Mouse (Mus musculus) forebrain, embryonic 15.5 days (tissue): Measurements from ENCODE around the gene Adal. TPM values are rescaled to one million over a fixed set of nuclear protein-coding genes. Genes with fewer than 3 reads are reported as not detected.

Experiments
- ATAC-seq: fragments of 200-750 bp; cut with Nextera tagmentation; replicated peaks from 2 replicates; pipeline ENCODE4 v1.8.0; 2017; ENCODE audit warnings: mild to moderate bottlenecking, moderate TSS enrichment, moderate library complexity
- H3K27ac ChIP-seq: fragments of 300-500 bp; sonication (generic); replicated peaks from 2 replicates; pipeline ENCODE4 v1.5.1; 2015; ENCODE audit warnings: mild to moderate bottlenecking, inconsistent platforms
- H3K27me3 ChIP-seq: fragments of 300-500 bp; sonication (generic); 2 replicates; pipeline ENCODE4 v1.6.1; 2015; ENCODE audit warnings: inconsistent platforms
- H3K36me3 ChIP-seq: fragments of 300-500 bp; sonication (generic); 2 replicates; pipeline ENCODE4 v1.6.1; 2015; ENCODE audit warnings: mild to moderate bottlenecking, inconsistent platforms
- H3K4me1 ChIP-seq: fragments of 300-500 bp; sonication (generic); 2 replicates; pipeline ENCODE4 v1.6.1; 2015; ENCODE audit warnings: inconsistent platforms
- H3K4me2 ChIP-seq: fragments of 300-500 bp; sonication (generic); replicated peaks from 2 replicates; pipeline ENCODE4 v1.6.1; 2015; ENCODE audit warnings: mild to moderate bottlenecking, inconsistent platforms
- H3K4me3 ChIP-seq: fragments of 300-500 bp; sonication (generic); 2 replicates; pipeline ENCODE4 v1.5.1; 2015; ENCODE audit warnings: mild to moderate bottlenecking, inconsistent platforms
- H3K9ac ChIP-seq: fragments of 300-500 bp; sonication (generic); replicated peaks from 2 replicates; pipeline ENCODE4 v1.6.1; 2015; ENCODE audit warnings: mild to moderate bottlenecking, inconsistent platforms
- H3K9me3 ChIP-seq: fragments of 300-500 bp; sonication (generic); 2 replicates; pipeline ENCODE4 v1.6.1; 2016; ENCODE audit warnings: inconsistent platforms
- WGBS: fragments of 180-500 bp; shearing (Covaris S2); methylation state at CpG from one replicate; pipeline ENCODE4 v1.1.7; 2015; ENCODE audit warnings: mixed read lengths; 5-methylcytosine and 5-hydroxymethylcytosine counted together
- polyA plus RNA-seq: library from polyadenylated mRNA; unstranded; fragments of >200 nt; fragmentation: Nextera tagmentation; extraction: Ambion mirVana; gene quantifications from 2 replicates; pipeline ENCODE4 v1.2.1, GENCODE M21; 2015

The Adal gene
- polyA plus RNA-seq, 1 experiment from 2014 or later, result 36.9 TPM

GRCm38 (mm10) chr2:121184142-121184541 lies 43.9 kb downstream of the Adal start:
- no peak for ATAC-seq
- Histone ChIP-seq H3K36me3 (peaks cover 74% of the 10 kb centered on the region), H3K9me3 (no peaks in the 10 kb centered on the region), H3K27me3 (no peaks in the 10 kb centered on the region), H3K4me3 (no peak overlapping the region), H3K4me2 (no peak overlapping the region), H3K4me1 (no peaks in the 10 kb centered on the region), H3K9ac (no peak overlapping the region), H3K27ac (no peak overlapping the region)
- 95% methylated on average over 7 of the region's 7 CpGs for WGBS

DNA sequence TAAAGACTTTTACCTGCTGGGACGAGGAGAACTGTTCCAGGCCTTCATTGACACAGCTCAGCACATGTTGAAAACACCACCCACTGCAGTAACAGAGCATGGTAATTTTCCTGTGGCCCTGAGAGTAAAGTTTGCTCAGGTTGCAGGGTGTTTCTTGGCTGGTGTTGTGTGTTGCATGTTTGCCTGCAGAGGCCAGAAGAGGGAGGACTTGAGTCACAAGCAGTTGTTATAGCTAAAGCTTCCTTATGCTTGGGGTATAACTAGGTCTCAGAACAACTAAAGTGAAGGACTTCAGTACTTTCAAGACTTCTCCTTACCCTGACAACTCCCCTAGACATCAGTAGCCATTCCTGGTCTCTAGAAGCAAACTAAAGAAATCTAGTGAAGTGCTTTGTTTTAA lies 48.3 kb downstream of the Adal start:
- Histone ChIP-seq H3K27ac (no peak overlapping the region), H3K4me2 (no peak overlapping the region), H3K4me3 (no peak overlapping the region), H3K27me3 (no peaks in the 10 kb centered on the region), H3K9ac (no peak overlapping the region), H3K9me3 (no peaks in the 10 kb centered on the region), H3K4me1 (no peaks in the 10 kb centered on the region), H3K36me3 (peaks cover 90% of the 10 kb centered on the region)
- ATAC-seq, result no peak
- 77% methylated on average over 1 of the region's 1 CpGs for WGBS

DNA sequence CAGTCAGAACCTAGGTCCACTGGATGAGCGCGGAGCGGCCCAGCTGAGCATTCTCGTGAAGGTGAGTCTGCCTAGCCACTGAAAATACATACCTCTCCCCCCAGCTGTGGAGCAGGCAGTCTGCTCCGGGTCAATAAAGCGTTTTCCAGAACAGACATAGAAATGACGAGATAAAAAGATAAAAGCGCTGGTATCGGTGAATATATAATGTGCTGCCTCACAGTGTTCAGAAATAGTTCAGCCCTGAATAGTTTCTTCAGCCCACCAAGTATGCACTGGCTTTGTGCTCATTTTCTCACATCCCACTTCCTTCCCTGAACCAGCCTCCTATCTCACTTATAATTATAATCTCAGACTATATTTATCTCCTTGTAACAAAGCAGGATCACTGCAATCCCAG lies 55.2 kb downstream of the Adal start:
- 87% methylated on average over 9 of the region's 9 CpGs for WGBS
- H3K4me1 ChIP-seq, result no peaks in the 10 kb centered on the region
- H3K4me2 ChIP-seq, result no peak overlapping the region
- H3K36me3 ChIP-seq, result peaks cover 98% of the 10 kb centered on the region
- no peaks in the 10 kb centered on the region for H3K9me3 ChIP-seq
- ATAC-seq, result no peak
- H3K4me3 ChIP-seq, result no peak overlapping the region
- H3K27ac ChIP-seq, result no peak overlapping the region
- no peak overlapping the region for H3K9ac ChIP-seq
- no peaks in the 10 kb centered on the region for H3K27me3 ChIP-seq

- no peak for ATAC-seq
- 93% methylated on average over 17 of the region's 17 CpGs for WGBS
- Histone ChIP-seq H3K4me1 (no peaks in the 10 kb centered on the region), H3K9ac (no peak overlapping the region), H3K9me3 (no peaks in the 10 kb centered on the region), H3K4me3 (no peak overlapping the region), H3K27ac (no peak overlapping the region), H3K36me3 (peaks cover 97% of the 10 kb centered on the region), H3K27me3 (no peaks in the 10 kb centered on the region), H3K4me2 (no peak overlapping the region)
Observed at GRCm38 (mm10) chr2:121204276-121204675, 64.0 kb downstream of the Adal start.

Other genes with a start within 250 kb of the Adal start
- gene Ubr1, start 169.7 kb upstream of the Adal start, polyA plus RNA-seq, result 34.6 and 35.3 TPM in 2 replicates
- 7.9 and 8.1 TPM in 2 replicates for gene Tmem62, start 163.4 kb upstream of the Adal start, polyA plus RNA-seq
- gene Ccndbp1, start 132.0 kb upstream of the Adal start, polyA plus RNA-seq, result 78.4 and 80.9 TPM in 2 replicates
- gene Epb42, start 103.4 kb upstream of the Adal start, polyA plus RNA-seq, result 0.25 and 0.69 TPM in 2 replicates
- not detected in 2 replicates for gene Tgm5, start 54.6 kb upstream of the Adal start, polyA plus RNA-seq
- not detected in 2 replicates for gene Tgm7, start 30.6 kb upstream of the Adal start, polyA plus RNA-seq
- 25.7 and 27.0 TPM in 2 replicates for gene Lcmt2, start 225 bp downstream of the Adal start, polyA plus RNA-seq
- 63.3 and 70.2 TPM in 2 replicates for gene Tubgcp4, start 30.2 kb downstream of the Adal start, polyA plus RNA-seq
- gene Zscan29, start 30.7 kb downstream of the Adal start, polyA plus RNA-seq, result 10.4 and 10.7 TPM in 2 replicates
- 186 and 197 TPM in 2 replicates for gene Trp53bp1, start 131.0 kb downstream of the Adal start, polyA plus RNA-seq
- 9.4 and 13.9 TPM in 2 replicates for gene Map1a, start 149.2 kb downstream of the Adal start, polyA plus RNA-seq
- gene Ppip5k1, start 215.0 kb downstream of the Adal start, polyA plus RNA-seq, result 13.8 and 16.6 TPM in 2 replicates
- 23.8 and 25.1 TPM in 2 replicates for gene Ckmt1, start 217.3 kb downstream of the Adal start, polyA plus RNA-seq
- gene Strc, start 246.7 kb downstream of the Adal start, polyA plus RNA-seq, result 0.03 TPM in 1 of 2 replicates, not detected in the other